In genomic region chr1:106582810-106583209, GRCm38 (mm10) we compare ENCODE assay signal across 14 mouse cellular contexts.
DNase-seq lines count a peak whose midpoint lies in the region; ATAC-seq and TF ChIP-seq lines count a peak whose summit lies in the region.
"Had no signal": no experiment of that assay in that cellular context is flagged by ENCODE, and none has a peak within 500 bp of the region (broad histone marks: within the 10 kb centered on the region; RNA-seq: fewer than 3 reads in every experiment).

No protein-coding gene starts in this region.

- DNase-seq in gastrocnemius, adult 2 months: no peak
- no peak for DNase-seq in gastrocnemius, adult 8-10 months (ENCODE audit: low spot score in 2 of 2)
- DNase-seq in neural tube, embryonic 10.5 days (ENCODE audit: extremely low spot score, low spot score): no peak
- DNase-seq in T-cell, adult 2 months (ENCODE audit: low spot score): no peak
- no peak for DNase-seq in ovary, adult 18-20 months (ENCODE audit: low spot score)
- DNase-seq: cerebellum, adult 9-10 months; thymus, postnatal 36 days had no signal

- TF ChIP-seq CTCF in gastrocnemius, adult 2 months (IDR thresholded peaks at IDR 0.05): no peak

- H3K27me3 ChIP-seq in neural tube, embryonic 13.5 days: no peaks in the 10 kb centered on the region
- H3K27me3 ChIP-seq in midbrain, embryonic 12.5 days: no peaks in the 10 kb centered on the region
- H3K27me3 ChIP-seq in intestine, embryonic 16.5 days (replicated peaks; ENCODE audit: control insufficient read depth, insufficient read depth, low read length): no peaks in the 10 kb centered on the region
- H3K27me3 ChIP-seq: heart, embryonic 13.5 days had no signal

- H3K4me2 ChIP-seq in neural tube, embryonic 13.5 days: no peak overlapping the region
- H3K4me2 ChIP-seq in midbrain, embryonic 12.5 days (replicated peaks): 0 out of 2 replicates have a peak overlapping the region, but pooled peaks have one; percentile 1
- H3K4me2 ChIP-seq in intestine, embryonic 16.5 days (ENCODE audit: low read depth, low read length): no peak overlapping the region
- H3K4me2 ChIP-seq: heart, embryonic 13.5 days had no signal

- intact Hi-C loops in gastrocnemius, adult 2 months (cut with DNase I): no loop called here

- no peak for ATAC-seq in neural tube, embryonic 13.5 days (ENCODE audit: low read depth)
- no peak for ATAC-seq in midbrain, embryonic 12.5 days (ENCODE audit: low FRiP score, low read depth)
- ATAC-seq in intestine, embryonic 16.5 days: no peak
- ATAC-seq: activated CD4-positive, CD25-positive, alpha-beta regulatory T cell, adult 4 months had no signal

- WGBS in neural tube, embryonic 13.5 days: 83% methylated on average over 3 of the region's 3 CpGs
- 67% methylated on average over 3 of the region's 3 CpGs for WGBS in midbrain, embryonic 12.5 days
- WGBS in intestine, embryonic 16.5 days: 85% methylated on average over 3 of the region's 3 CpGs

- peaks cover 40% of the 10 kb centered on the region for H3K4me1 ChIP-seq in neural tube, embryonic 13.5 days (replicated peaks)
- H3K4me1 ChIP-seq in midbrain, embryonic 12.5 days: peaks cover 21% of the 10 kb centered on the region
- H3K4me1 ChIP-seq in intestine, embryonic 16.5 days (ENCODE audit: control insufficient read depth, insufficient read depth, low read length): peaks cover 20% of the 10 kb centered on the region

- peak overlapping the region; percentile 22; the same call in 1 of the 2 replicates for H3K4me3 ChIP-seq in gastrocnemius, adult 2 months
- H3K4me3 ChIP-seq in neural tube, embryonic 13.5 days: no peak overlapping the region
- H3K4me3 ChIP-seq in midbrain, embryonic 12.5 days: no peak overlapping the region
- H3K4me3 ChIP-seq in intestine, embryonic 16.5 days (ENCODE audit: low read length): no peak overlapping the region
- H3K4me3 ChIP-seq: erythroblast, embryonic 14.5 days; heart, embryonic 13.5 days; left cerebral cortex, adult 2 months had no signal

- peak overlapping the region; percentile 67; the same call in 1 of the 2 replicates for H3K27ac ChIP-seq in gastrocnemius, adult 2 months
- H3K27ac ChIP-seq in neural tube, embryonic 13.5 days (replicated peaks): peak overlapping the region; percentile 73; the same call in 1 of the 2 replicates
- H3K27ac ChIP-seq in midbrain, embryonic 12.5 days (replicated peaks): peak overlapping the region; percentile 56; the same call in 1 of the 2 replicates
- H3K27ac ChIP-seq in intestine, embryonic 16.5 days (ENCODE audit: low read length): no peak overlapping the region
- H3K27ac ChIP-seq: heart, embryonic 13.5 days; left cerebral cortex, adult 2 months had no signal

- no peaks in the 10 kb centered on the region for H3K36me3 ChIP-seq in neural tube, embryonic 13.5 days
- H3K36me3 ChIP-seq in midbrain, embryonic 12.5 days: no peaks in the 10 kb centered on the region
- H3K36me3 ChIP-seq in intestine, embryonic 16.5 days (ENCODE audit: control insufficient read depth, insufficient read depth, low read length): no peaks in the 10 kb centered on the region
- H3K36me3 ChIP-seq: heart, embryonic 13.5 days had no signal

- H3K9me3 ChIP-seq in neural tube, embryonic 13.5 days: no peaks in the 10 kb centered on the region
- H3K9me3 ChIP-seq in midbrain, embryonic 12.5 days: no peaks in the 10 kb centered on the region
- H3K9me3 ChIP-seq in intestine, embryonic 16.5 days (ENCODE audit: control insufficient read depth, low read length): no peaks in the 10 kb centered on the region
- H3K9me3 ChIP-seq: heart, embryonic 13.5 days had no signal

- H3K9ac ChIP-seq in neural tube, embryonic 13.5 days: no peak overlapping the region
- H3K9ac ChIP-seq in midbrain, embryonic 12.5 days (replicated peaks): no peak overlapping the region
- no peak overlapping the region for H3K9ac ChIP-seq in intestine, embryonic 16.5 days (ENCODE audit: low read depth, low read length)
- H3K9ac ChIP-seq: heart, embryonic 13.5 days had no signal
